Mouse (Mus musculus) large intestine, adult 2 months (tissue): ENCODE results near the gene Capza2. TPM values are rescaled to one million over a fixed set of nuclear protein-coding genes. Genes with fewer than 3 reads are reported as not detected.
A peak's percentile ranks its signal among the peaks of the same experiment; 100 is the strongest.

Experiments
- DNase-seq: peaks from one replicate; pipeline ENCODE4 v3.0.0-alpha.2; 2012; ENCODE audit warnings: low read depth, low spot score
- WGBS: fragments of 180-500 bp; shearing (Covaris S2); methylation state at CpG from one replicate; pipeline ENCODE4 v1.1.7; 2018; 5-methylcytosine and 5-hydroxymethylcytosine counted together
- polyA plus RNA-seq: library from polyadenylated mRNA; depleted of rRNA; stranded (reverse); fragments of >200 nt; gene quantifications from 2 replicates; pipeline ENCODE4 v1.2.3, GENCODE M21; 2012; rRNA removed

Gene Capza2
- 21.5 and 24.8 TPM in 2 replicates for polyA plus RNA-seq

GRCm38 (mm10) chr6:17635615-17636284 lies at the start of gene Capza2:
Gene Capza2 (plus strand): TSS chr6:17636234.
- DNase-seq: no peak
- WGBS: 56% methylated on average over 7 of the region's 7 CpGs

DNA sequence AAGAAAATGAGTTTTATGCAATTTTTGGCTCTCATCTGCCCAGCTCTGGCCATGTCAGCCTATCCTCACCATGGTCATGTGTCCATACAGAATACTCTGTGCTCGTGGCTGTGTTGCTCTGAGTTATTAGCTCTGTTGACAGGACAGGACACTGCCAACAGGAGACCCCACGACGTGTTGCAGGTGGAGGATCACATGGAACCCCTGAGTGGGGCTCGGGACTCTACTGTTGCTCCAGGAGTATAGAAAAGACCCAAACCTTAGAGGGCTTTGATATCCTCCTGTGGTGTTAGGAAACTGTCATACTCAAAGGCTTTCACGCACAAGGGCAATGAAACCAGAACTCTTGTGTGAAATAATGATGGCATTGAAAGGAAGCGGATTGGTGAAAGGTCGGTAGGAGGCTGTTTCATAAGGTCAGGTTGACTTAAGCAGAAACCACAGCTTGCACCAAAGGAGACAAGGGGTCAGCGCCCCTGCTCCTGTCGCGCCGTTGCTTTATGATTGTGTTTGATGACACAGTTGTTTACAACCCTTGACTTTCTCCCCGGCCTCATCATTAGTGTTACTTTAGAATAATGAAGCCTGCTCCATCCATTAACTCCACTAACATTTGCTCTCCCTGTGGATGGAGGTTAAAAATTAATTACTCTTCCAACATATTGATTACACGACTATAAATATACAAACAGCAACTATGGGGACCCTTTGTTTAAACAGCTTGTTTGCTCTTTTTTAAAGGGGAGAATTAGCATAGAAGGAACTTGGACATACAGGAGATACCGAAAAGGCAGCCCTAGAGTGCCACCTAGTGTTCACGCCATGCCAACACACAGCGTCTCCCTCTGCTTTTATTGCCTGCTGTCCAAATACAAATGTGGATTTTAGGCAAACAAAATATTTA lies 46.7 kb upstream of the Capza2 start:
- WGBS: 24% methylated on average over 16 of the region's 16 CpGs
- DNase-seq: no peak

DNA sequence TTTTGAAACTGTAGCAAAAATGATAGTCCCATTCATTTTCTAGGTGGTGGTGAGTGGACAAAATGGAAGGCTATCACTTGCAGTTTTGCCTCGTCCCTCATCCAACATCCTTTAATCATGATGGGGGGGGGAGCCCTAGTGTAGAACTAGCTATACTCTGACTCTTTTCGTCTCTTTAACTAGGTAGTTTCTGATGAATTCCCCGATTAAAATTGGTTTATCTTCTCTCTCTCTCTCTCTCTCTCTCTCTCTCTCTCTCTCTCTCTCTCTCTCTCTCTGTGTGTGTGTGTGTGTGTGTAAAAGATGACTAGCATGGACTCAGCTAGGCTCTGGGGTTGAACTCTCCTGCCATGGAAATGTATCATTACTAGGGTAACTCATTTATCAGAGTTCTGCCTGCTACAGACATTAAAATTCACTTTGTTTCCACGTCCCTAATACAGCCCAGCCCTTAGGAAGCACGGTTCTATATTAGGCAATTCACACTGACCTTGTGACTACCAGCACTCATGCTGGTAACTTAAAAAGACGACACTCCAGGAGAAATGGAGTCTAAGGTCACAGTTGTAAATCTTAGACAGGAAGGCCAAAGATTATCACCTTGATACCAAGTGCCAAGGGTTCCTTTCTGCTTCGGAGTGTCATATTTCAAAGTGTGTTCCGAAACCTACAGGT lies 45.9 kb upstream of the Capza2 start:
- DNase-seq: no peak
- 19% methylated on average over 8 of the region's 8 CpGs for WGBS

DNA sequence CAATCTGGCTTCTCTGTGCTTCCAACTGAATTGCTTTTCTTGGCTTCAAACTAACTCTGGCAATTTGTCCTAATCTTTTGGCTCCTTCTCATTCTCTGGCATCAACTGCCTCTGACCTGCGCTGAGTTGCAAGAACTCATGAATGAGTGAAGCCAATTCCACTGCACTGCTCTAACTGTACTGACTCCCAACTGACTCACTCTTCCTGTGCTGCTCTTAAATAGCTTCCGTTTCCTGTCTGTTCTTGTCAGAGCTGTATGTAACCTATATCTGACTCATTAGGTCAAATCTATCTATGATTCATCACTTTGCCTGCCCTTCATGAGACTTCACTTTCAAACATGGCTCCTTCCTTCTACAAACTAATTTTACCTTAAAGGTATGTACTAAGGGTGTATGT lies 42.1 kb upstream of the Capza2 start:
- DNase-seq: no peak
- WGBS: 80% methylated on average over 2 of the region's 2 CpGs

GRCm38 (mm10) chr6:17595712-17596462 lies 40.1 kb upstream of the Capza2 start:
- WGBS: 28% methylated on average over 11 of the region's 11 CpGs
- DNase-seq: peak; percentile 96

DNA sequence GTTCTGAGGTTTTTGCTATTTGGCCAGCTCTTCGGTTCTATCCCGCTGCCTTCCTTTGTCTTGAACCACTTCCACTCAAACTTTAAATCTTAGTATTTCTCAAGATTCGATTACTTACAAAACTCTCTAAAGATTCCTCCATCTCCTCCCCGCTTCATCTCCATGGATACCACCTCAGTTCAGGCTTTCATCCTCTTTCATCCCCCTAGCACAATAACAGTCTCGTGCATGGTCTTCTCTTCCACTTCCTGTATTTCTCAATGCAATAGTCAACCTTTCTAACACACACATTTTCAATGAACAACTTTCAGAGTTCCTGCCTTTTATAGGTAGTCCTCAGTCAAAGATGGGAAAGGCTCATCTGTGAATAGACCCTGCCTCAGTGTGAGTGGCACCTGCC lies 36.7 kb upstream of the Capza2 start:
- DNase-seq: no peak
- WGBS: 93% methylated on average over 5 of the region's 5 CpGs

DNA sequence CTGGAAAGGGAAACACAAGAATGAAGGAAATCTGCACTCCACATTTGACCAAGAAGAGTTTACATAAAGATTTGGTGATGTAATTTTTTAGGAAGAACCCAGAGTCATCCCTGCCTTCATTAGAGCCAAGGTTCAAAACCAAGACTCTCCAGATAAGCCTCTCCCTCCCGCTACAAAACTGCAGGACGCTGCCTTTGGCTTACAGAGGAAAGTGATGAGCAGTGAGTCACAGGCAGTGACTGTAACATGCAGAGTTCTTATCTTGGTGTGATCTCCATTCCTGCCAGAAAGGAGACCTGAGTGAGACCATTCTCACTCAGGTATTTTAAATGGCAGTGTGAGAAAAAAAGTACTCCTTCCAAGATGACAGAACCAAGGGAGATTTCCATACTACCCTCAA lies 34.5 kb upstream of the Capza2 start:
- 38% methylated on average over 2 of the region's 2 CpGs for WGBS
- no peak for DNase-seq

DNA sequence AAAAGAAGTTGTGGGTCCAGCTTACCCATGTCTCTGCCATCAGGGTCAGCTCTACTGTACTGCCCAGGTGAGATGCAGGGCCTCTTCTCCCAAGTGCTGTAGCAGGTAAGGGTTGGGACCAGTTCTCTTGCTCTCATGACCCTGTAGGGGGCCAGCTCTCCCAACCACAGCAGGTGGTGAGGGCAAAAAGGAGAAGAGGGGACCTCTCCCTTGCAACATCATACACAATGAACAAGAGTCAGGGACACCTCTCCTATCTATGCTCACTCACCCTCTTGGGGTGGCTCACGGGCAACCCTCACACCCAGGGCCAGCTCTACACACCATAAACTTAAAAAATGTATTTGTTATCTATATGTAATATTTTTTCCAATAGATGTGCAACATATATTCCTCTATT lies 29.1 kb upstream of the Capza2 start:
- DNase-seq: no peak
- 91% methylated on average over 1 of the region's 1 CpGs for WGBS

DNA sequence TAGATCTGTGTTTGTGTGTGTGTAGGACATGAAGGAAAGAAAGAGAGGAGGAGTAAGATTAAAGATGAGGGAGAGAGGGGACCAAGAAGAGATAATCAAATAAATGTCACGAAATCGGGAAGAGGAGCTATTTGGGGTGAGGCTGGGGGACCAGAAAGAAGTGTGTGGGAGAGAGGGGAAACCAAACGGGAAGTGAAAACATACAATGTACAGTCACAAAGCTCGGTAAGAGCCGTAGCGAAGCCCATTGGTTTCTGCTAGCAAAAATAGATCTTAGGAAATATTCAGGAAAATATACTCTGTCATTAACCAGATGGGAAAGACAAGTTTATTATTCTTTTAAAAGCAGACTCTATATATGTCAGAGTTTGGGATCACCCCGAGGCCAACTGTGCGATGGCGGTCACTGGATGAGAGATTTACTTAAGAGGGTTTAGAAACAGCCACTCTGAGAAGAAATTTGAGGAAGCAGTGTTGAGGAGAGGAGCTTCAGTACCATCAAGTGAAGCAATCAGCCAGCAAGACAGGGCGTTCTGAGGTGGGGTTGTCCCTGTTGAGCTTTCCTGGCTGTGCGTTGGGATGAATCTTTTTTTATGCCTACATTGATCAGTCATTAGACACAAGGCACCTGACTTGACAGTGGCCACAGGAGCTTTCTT lies 24.6 kb upstream of the Capza2 start:
- DNase-seq: no peak
- 79% methylated on average over 11 of the region's 11 CpGs for WGBS

DNA sequence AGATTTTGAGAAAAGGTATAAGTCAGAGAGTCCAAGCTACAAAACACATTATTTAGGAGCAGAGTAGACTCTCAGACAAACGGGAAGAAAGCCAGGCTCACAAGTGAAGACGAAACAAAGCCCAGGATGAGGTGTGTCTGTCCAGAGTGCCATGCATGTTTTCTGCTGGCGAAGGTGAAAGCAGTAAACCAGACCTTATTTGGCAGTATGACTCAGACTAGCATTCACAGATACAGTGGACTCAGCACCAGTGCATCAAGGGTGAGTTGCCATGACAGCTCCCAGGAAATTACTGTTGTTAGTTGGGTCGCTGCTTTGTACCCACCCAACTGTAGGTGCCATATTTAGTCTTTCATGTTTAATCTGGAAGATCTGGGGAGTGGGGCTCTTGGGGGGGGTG lies 23.4 kb upstream of the Capza2 start:
- WGBS: 32% methylated on average over 4 of the region's 4 CpGs
- DNase-seq: peak; percentile 70

- no peak for DNase-seq
- 94% methylated on average over 4 of the region's 4 CpGs for WGBS
Measured at GRCm38 (mm10) chr6:17620823-17621222, 15.2 kb upstream of the Capza2 start.

DNA sequence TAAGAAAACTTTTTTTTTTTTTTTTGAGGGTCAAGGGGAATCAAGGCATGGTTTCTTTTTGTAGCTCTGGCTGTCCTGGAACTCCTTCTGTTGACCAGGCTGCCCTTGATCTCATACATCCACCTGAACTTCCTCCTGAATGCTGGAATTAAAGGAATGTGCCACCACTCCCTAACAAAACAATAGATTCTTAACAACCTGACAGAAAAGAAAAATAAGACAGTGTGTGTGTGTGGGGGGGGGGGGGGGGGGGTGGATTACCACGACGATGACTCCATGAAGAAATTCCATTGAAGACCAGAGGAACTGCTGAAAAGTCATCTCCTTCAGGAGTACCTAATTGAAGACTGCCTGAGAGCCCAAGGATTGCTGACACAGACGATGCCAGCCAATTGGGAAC lies 14.6 kb upstream of the Capza2 start:
- WGBS: 42% methylated on average over 3 of the region's 3 CpGs
- DNase-seq: no peak

DNA sequence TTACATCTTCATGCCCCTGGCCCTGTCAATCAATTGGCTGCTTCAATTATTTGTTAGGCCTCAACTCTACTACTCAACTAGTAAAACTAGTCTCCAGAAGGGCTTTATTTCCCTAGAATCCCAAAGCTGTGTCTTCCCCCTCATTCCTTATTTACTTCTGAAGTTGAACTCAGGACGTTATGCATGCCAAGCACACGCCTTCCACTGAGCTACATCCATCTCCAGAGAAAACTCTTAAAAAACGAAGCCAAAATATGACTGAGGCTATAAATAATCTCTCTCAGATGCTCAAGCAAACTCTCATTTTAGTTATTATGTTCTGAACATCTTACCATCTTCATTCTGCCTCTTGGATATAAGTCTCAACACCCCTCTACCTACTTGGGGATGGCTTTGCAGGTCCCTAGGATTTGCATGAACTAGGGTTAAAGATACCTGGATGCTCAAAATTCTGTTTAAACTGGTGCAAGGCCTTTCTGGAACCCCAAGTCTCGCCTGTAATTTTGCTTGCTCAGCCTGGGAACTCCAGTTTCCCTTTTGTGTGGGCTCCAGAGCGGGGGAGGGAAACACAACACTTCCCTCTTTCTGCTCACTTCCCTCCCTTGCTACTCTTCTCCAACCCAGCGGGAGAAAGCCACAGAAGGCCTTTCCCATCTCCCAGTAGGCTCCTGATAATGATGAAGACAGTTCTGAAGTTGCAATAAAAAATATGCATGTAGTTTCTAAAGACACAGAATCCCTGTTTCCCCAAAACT lies 7.2 kb upstream of the Capza2 start:
- WGBS: 70% methylated on average over 6 of the region's 6 CpGs
- no peak for DNase-seq

DNA sequence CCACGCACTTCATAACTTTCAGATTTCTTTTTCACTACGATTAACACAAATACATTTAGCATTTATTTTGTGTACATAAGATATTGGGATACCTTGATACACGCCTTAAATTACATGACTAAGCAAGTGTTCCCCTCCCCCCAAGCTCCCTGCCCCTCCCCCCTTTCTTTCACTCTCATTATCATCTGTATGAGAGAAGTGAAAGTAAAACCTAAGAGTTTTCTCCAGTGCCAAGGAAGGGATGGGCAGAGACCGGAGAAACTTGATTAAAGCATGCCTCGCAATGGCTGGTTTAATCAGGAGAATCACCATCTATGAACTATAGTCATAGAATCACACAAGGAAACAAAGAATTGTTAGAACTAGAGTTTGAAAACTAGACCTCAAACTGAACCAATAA lies 6.3 kb upstream of the Capza2 start:
- DNase-seq: no peak
- 28% methylated on average over 5 of the region's 5 CpGs for WGBS

GRCm38 (mm10) chr6:17631611-17632010 lies 4.4 kb upstream of the Capza2 start:
- DNase-seq: no peak
- WGBS: 61% methylated on average over 5 of the region's 5 CpGs

DNA sequence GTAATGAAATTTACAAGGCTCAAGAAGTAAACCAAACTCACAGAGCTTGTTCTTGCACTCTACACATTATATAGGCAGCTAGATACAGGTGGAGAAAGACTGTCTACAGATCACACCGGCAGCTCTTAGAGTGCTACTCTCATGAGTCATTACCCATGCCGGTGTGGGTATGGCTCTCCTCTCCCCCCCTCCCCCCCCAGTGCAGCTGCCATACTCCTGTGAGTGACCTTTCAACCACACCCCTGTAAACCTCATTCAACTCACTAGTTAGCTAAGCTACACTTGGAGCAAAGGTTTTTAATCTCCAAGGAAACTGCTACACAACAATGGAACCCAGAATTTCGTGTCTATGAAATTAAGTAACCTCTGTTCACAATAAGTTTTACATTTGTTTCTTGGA lies 2.2 kb upstream of the Capza2 start:
- no peak for DNase-seq
- 13% methylated on average over 3 of the region's 3 CpGs for WGBS

DNA sequence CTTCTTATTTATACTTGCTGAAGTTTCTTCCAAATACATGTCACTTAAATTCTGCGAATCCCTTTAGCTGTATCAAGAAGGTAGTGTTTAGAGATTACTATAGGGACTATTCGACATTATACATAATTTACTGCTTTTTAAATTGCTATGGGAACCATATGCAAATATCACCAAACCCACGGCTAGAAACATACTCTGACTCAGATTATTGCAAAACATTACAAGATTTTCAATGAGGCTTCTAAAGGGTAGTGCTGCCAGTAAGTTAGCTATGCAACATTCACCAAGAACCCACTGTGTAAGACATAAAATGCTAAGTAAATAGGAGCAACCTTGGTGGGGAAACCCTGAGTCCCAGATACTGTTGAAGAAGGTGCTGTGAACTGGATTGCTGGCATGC lies 1.0 kb upstream of the Capza2 start:
- 55% methylated on average over 3 of the region's 3 CpGs for WGBS
- DNase-seq: no peak

DNA sequence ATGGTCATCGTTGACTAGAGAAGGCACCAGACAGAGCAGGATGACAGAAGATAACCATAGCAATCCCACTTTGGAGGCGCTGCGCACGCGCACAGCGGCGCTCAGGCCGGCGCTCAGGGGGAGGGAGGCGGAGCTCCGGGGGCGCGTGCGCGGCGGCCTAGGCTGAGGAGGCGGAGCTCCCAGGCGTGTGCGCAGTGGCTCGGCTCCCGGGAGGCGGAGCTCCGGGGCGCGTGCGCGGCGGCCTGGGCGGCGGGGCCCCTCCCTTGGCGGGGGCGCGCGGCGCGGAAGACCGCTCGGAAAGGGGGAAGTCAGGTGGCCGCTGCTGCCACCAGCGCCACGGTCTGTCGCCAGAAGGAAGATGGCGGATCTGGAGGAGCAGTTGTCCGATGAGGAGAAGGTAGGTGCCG lies 733 bp downstream of the Capza2 start:
- 1% methylated on average over 45 of the region's 45 CpGs for WGBS
- peak; percentile 70 for DNase-seq
